Mouse (Mus musculus): ENCODE measurements around the gene Calm4.

DNA sequence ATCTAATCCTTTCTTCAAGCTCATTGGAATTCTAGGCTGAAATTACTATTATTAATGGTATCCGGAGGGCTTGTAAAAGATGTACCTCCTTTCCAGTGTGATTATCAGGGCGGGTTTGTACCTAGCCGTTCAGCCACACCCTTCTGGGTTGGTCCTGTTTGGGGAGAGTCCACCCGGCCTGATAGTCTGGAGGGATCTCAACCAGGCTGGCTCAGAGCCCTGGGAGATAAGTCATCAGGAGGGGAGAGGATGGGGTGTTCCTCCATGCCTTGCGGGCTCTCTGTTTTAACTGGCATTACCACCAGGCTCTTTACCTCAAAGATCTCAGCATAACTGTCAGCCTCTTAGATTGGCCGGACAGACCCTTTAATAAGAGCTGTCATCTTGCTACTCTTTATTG, 29.6 kb downstream of the Calm4 start:
- peak; percentile 65 for TF ChIP-seq GATA1 (IDR thresholded peaks at IDR 0.05; ENCODE audit: low read length)
- no peak for TF ChIP-seq TAL1 (IDR thresholded peaks at IDR 0.05; ENCODE audit: low read length)
